Mouse (Mus musculus) bone marrow macrophage, adult 2 months (primary cell): ENCODE data around the gene Krt19.

Source experiments
- CTCF ChIP-seq: IDR thresholded peaks from 2 replicates; pipeline ENCODE4 v1.5.1; 2012; ENCODE audit warnings: low read depth, mild to moderate bottlenecking, low read length, moderate library complexity
- POLR2A ChIP-seq: IDR thresholded peaks from 2 replicates; pipeline ENCODE4 v1.6.1; 2012; ENCODE audit warnings: mild to moderate bottlenecking, low read depth, low read length, borderline replicate concordance

DNA sequence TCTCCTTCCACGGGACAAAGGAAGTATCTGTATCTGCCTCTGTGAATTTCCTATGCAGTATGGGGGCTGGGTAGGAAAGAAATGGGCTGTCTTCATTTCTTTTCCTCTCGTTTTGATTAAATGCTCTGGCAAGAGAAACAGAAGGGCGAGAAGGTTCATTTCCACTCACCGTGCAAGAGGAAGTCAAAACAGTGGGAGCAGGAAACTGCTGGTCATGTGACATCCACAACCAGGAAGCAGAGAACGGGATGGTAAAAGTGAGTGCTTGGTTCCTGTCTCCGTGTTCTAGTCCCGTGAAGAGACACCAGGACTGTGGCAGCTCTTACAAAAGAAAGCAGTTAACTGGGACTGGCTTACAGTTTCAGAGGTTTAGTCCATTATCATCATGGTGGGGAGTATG, 33.3 kb upstream of the Krt19 start:
- TF ChIP-seq CTCF (no peak), POLR2A (no peak)
